Mouse (Mus musculus): ENCODE results near the gene Gm10197. TPM values are rescaled to one million over a fixed set of nuclear protein-coding genes. Genes with fewer than 3 reads are reported as not detected.

The Gm10197 gene
- polyA plus RNA-seq, 1 experiment from 2014 or later, result not detected

GRCm38 (mm10) chr19:53325578-53326295 is 45.8 kb downstream of the Gm10197 start:
- WGBS (ENCODE audit: insufficient replicate concordance), result 6% methylated on average over 27 of the region's 27 CpGs
- Histone ChIP-seq H3K36me3 (no peaks in the 10 kb centered on the region), H3K9ac (peak overlapping the region; percentile 87), H3K4me2 (peak overlapping the region; percentile 83), H3K4me1 (replicated peaks) (peaks cover 83% of the 10 kb centered on the region), H3K27me3 (no peaks in the 10 kb centered on the region), H3K27ac (peak overlapping the region; percentile 98), H3K9me3 (replicated peaks) (no peaks in the 10 kb centered on the region), H3K4me3 (replicated peaks) (peak overlapping the region; percentile 61)
- DNase-seq, result peak; percentile 83
- ATAC-seq (ENCODE audit: low read depth), result peak; percentile 84

GRCm38 (mm10) chr19:53324866-53325265 is 46.7 kb downstream of the Gm10197 start:
- WGBS (ENCODE audit: insufficient replicate concordance), result 65% methylated on average over 6 of the region's 6 CpGs
- H3K9ac ChIP-seq, result peak overlapping the region; percentile 87
- H3K27me3 ChIP-seq, result no peaks in the 10 kb centered on the region
- no peaks in the 10 kb centered on the region for H3K36me3 ChIP-seq
- H3K4me1 ChIP-seq (replicated peaks), result peaks cover 83% of the 10 kb centered on the region
- no peak for ATAC-seq (ENCODE audit: low read depth)
- H3K4me3 ChIP-seq (replicated peaks), result peak overlapping the region; percentile 61
- peak overlapping the region; percentile 98 for H3K27ac ChIP-seq
- H3K9me3 ChIP-seq (replicated peaks), result no peaks in the 10 kb centered on the region
- peak overlapping the region; percentile 83 for H3K4me2 ChIP-seq
- no peak for DNase-seq

- H3K27me3 ChIP-seq, result no peaks in the 10 kb centered on the region
- 84% methylated on average over 12 of the region's 12 CpGs for WGBS (ENCODE audit: insufficient replicate concordance)
- no peak overlapping the region for H3K4me2 ChIP-seq
- ATAC-seq (ENCODE audit: low read depth), result no peak
- no peaks in the 10 kb centered on the region for H3K36me3 ChIP-seq
- peaks cover 92% of the 10 kb centered on the region for H3K4me1 ChIP-seq (replicated peaks)
- no peak overlapping the region for H3K9ac ChIP-seq
- no peak for DNase-seq
- no peak overlapping the region for H3K4me3 ChIP-seq (replicated peaks)
- H3K9me3 ChIP-seq (replicated peaks), result no peaks in the 10 kb centered on the region
- no peak overlapping the region for H3K27ac ChIP-seq
These were observed 49.0 kb downstream of the Gm10197 start for GRCm38 (mm10) chr19:53322438-53323048.

Other genes starting within 250 kb of the Gm10197 start
- gene Add3, start 231.3 kb downstream of the Gm10197 start, polyA plus RNA-seq (2015; fragmentation: Nextera tagmentation; extraction: Ambion mirVana), result 29.5 and 34.7 TPM in 2 replicates
- 31.0 and 33.3 TPM in 2 replicates for gene Mxi1, start 61.2 kb downstream of the Gm10197 start, polyA plus RNA-seq (2015; fragmentation: Nextera tagmentation; extraction: Ambion mirVana)
- 28.0 and 31.0 TPM in 2 replicates for gene Smndc1, start 18.8 kb upstream of the Gm10197 start, polyA plus RNA-seq (2015; fragmentation: Nextera tagmentation; extraction: Ambion mirVana)
- gene Dusp5, start 157.3 kb upstream of the Gm10197 start, polyA plus RNA-seq (2015; fragmentation: Nextera tagmentation; extraction: Ambion mirVana), result 2.6 and 2.8 TPM in 2 replicates
- 256 and 281 TPM in 2 replicates for gene Nutf2-ps1, start 217.3 kb upstream of the Gm10197 start, polyA plus RNA-seq (2015; fragmentation: Nextera tagmentation; extraction: Ambion mirVana)
- gene Smc3, start 228.6 kb upstream of the Gm10197 start, polyA plus RNA-seq (2015; fragmentation: Nextera tagmentation; extraction: Ambion mirVana), result 45.0 and 53.4 TPM in 2 replicates